Mouse (Mus musculus) thymus, adult 2 months (tissue): Measurements from ENCODE around the gene Slc39a11. TPM values are rescaled to one million over a fixed set of nuclear protein-coding genes. Genes with fewer than 3 reads are reported as not detected.

Experiments
- DNase-seq: peaks from one replicate; pipeline ENCODE4 v3.0.0; 2021
- H3K27ac ChIP-seq: fragments of 200-500 bp; 2 replicates; pipeline ENCODE4 v1.5.1; 2012; ENCODE audit warnings: low read length, control low read depth; ENCODE audit not compliant: control insufficient read depth, insufficient read depth
- H3K27me3 ChIP-seq: fragments of 200-500 bp; 2 replicates; pipeline ENCODE4 v1.6.1; 2012; ENCODE audit warnings: mild to moderate bottlenecking, low read length, moderate library complexity, mixed read lengths; ENCODE audit not compliant: control insufficient read depth, insufficient read depth
- H3K36me3 ChIP-seq: fragments of 200-500 bp; 2 replicates; pipeline ENCODE4 v1.6.1; 2012; ENCODE audit warnings: mild to moderate bottlenecking, low read length, moderate library complexity; ENCODE audit not compliant: control insufficient read depth, insufficient read depth
- H3K4me1 ChIP-seq: fragments of 200-500 bp; replicated peaks from 2 replicates; pipeline ENCODE4 v1.6.1; 2012; ENCODE audit warnings: low read length; ENCODE audit not compliant: control insufficient read depth, insufficient read depth
- H3K4me3 ChIP-seq: fragments of 200-500 bp; 2 replicates; pipeline ENCODE4 v1.5.1; 2012; ENCODE audit warnings: mild to moderate bottlenecking, low read length, control low read depth, moderate library complexity; ENCODE audit not compliant: control insufficient read depth, insufficient read depth
- CTCF ChIP-seq: fragments of 200-500 bp; IDR thresholded peaks from 2 replicates; pipeline ENCODE4 v1.5.1; 2012; ENCODE audit warnings: mild to moderate bottlenecking, control low read depth, low read length, moderate library complexity, borderline replicate concordance; ENCODE audit not compliant: control insufficient read depth, poor library complexity, insufficient read depth; ENCODE audit errors: extremely low read depth
- POLR2A ChIP-seq: fragments of 200-500 bp; IDR thresholded peaks from 2 replicates; pipeline ENCODE4 v1.6.1; 2012; ENCODE audit warnings: mild to moderate bottlenecking, low read length, control low read depth, moderate library complexity; ENCODE audit not compliant: control insufficient read depth, poor library complexity, insufficient read depth; ENCODE audit errors: extremely low read depth
- WGBS: fragments of 180-500 bp; shearing (Covaris S2); methylation state at CpG from one replicate; pipeline ENCODE4 v1.1.7; 2018; 5-methylcytosine and 5-hydroxymethylcytosine counted together
- polyA plus RNA-seq: library from polyadenylated mRNA; depleted of rRNA; stranded (reverse); fragments of >200 nt; gene quantifications from 2 replicates; pipeline ENCODE4 v1.2.3, GENCODE M21; 2012

Gene Slc39a11
- polyA plus RNA-seq, 1 experiment, result 18.0 TPM

GRCm38 (mm10) chr11:113435696-113436095, 214.2 kb downstream of the Slc39a11 start:
- Histone ChIP-seq H3K36me3 (no peaks in the 10 kb centered on the region), H3K27ac (no peak overlapping the region), H3K27me3 (no peaks in the 10 kb centered on the region), H3K4me3 (no peak overlapping the region), H3K4me1 (no peaks in the 10 kb centered on the region)
- DNase-seq, result no peak
- 92% methylated on average over 5 of the region's 5 CpGs for WGBS
- TF ChIP-seq CTCF (no peak), POLR2A (no peak)

- Histone ChIP-seq H3K27ac (no peak overlapping the region), H3K27me3 (no peaks in the 10 kb centered on the region), H3K36me3 (no peaks in the 10 kb centered on the region), H3K4me1 (no peaks in the 10 kb centered on the region), H3K4me3 (no peak overlapping the region)
- no peak for DNase-seq
- 80% methylated on average over 7 of the region's 7 CpGs for WGBS
- no peak for TF ChIP-seq POLR2A
- no peak for TF ChIP-seq CTCF
Observed at GRCm38 (mm10) chr11:113431161-113431560, 218.7 kb downstream of the Slc39a11 start.

- no peak for DNase-seq
- no peak overlapping the region for H3K27ac ChIP-seq
- no peak overlapping the region for H3K4me3 ChIP-seq
- WGBS, result 96% methylated on average over 9 of the region's 9 CpGs
- no peaks in the 10 kb centered on the region for H3K36me3 ChIP-seq
- no peaks in the 10 kb centered on the region for H3K27me3 ChIP-seq
- no peaks in the 10 kb centered on the region for H3K4me1 ChIP-seq
- TF ChIP-seq CTCF (no peak), POLR2A (no peak)
Observed at GRCm38 (mm10) chr11:113425882-113426281, 224.0 kb downstream of the Slc39a11 start.

- no peak overlapping the region for H3K4me3 ChIP-seq
- H3K36me3 ChIP-seq, result no peaks in the 10 kb centered on the region
- no peaks in the 10 kb centered on the region for H3K4me1 ChIP-seq
- DNase-seq, result no peak
- H3K27me3 ChIP-seq, result no peaks in the 10 kb centered on the region
- whole genome bisulfite sequencing, result 83% methylated on average over 3 of the region's 3 CpGs
- H3K27ac ChIP-seq, result no peak overlapping the region
- TF ChIP-seq POLR2A (no peak), CTCF (no peak)
Observed at GRCm38 (mm10) chr11:113425454-113425853, 224.4 kb downstream of the Slc39a11 start.

GRCm38 (mm10) chr11:113424765-113425164, 225.1 kb downstream of the Slc39a11 start:
- no peak for DNase-seq
- Histone ChIP-seq H3K4me1 (no peaks in the 10 kb centered on the region), H3K27ac (no peak overlapping the region), H3K27me3 (no peaks in the 10 kb centered on the region), H3K36me3 (no peaks in the 10 kb centered on the region), H3K4me3 (no peak overlapping the region)
- TF ChIP-seq CTCF, result no peak
- TF ChIP-seq POLR2A, result no peak
- 80% methylated on average over 4 of the region's 4 CpGs for WGBS

- WGBS, result 88% methylated on average over 7 of the region's 7 CpGs
- TF ChIP-seq POLR2A, result no peak
- TF ChIP-seq CTCF, result no peak
- Histone ChIP-seq H3K27me3 (no peaks in the 10 kb centered on the region), H3K4me3 (no peak overlapping the region), H3K27ac (no peak overlapping the region), H3K4me1 (no peaks in the 10 kb centered on the region), H3K36me3 (no peaks in the 10 kb centered on the region)
- DNase-seq, result no peak
Observed at GRCm38 (mm10) chr11:113422598-113422997, 227.3 kb downstream of the Slc39a11 start.

- Histone ChIP-seq H3K4me3 (no peak overlapping the region), H3K36me3 (no peaks in the 10 kb centered on the region), H3K27ac (no peak overlapping the region), H3K27me3 (no peaks in the 10 kb centered on the region), H3K4me1 (no peaks in the 10 kb centered on the region)
- WGBS, result 70% methylated on average over 15 of the region's 15 CpGs
- DNase-seq, result no peak
- TF ChIP-seq POLR2A (no peak), CTCF (no peak)
Observed at GRCm38 (mm10) chr11:113418921-113419655, 230.8 kb downstream of the Slc39a11 start.

GRCm38 (mm10) chr11:113417948-113418347, 231.9 kb downstream of the Slc39a11 start:
- peak; percentile 9 for DNase-seq
- no peaks in the 10 kb centered on the region for H3K27me3 ChIP-seq
- no peak overlapping the region for H3K4me3 ChIP-seq
- no peak for TF ChIP-seq POLR2A
- no peak for TF ChIP-seq CTCF
- H3K4me1 ChIP-seq, result no peaks in the 10 kb centered on the region
- WGBS, result 95% methylated on average over 4 of the region's 4 CpGs
- no peaks in the 10 kb centered on the region for H3K36me3 ChIP-seq
- no peak overlapping the region for H3K27ac ChIP-seq
